Mouse (Mus musculus): Measurements from ENCODE around the gene Pdcd11. TPM values are rescaled to one million over a fixed set of nuclear protein-coding genes. Genes with fewer than 3 reads are reported as not detected.

Gene Pdcd11
- polyA plus RNA-seq, 1 experiment = 16.6 TPM

- H3K27ac ChIP-seq (ENCODE audit: insufficient read depth, low read length) = peak overlapping the region; percentile 76
- H3K27me3 ChIP-seq (ENCODE audit: control insufficient read depth, insufficient read depth, low read length) = no peaks in the 10 kb centered on the region
- TF ChIP-seq CTCF (IDR thresholded peaks at IDR 0.05; ENCODE audit: borderline replicate concordance, insufficient read depth, low read depth, low read length) (no peak), POLR2A (IDR thresholded peaks at IDR 0.05; ENCODE audit: borderline replicate concordance, insufficient read depth, low read length) (no peak)
- peak in 1 of 2 experiments; percentile 42 for DNase-seq
- peaks cover 4% of the 10 kb centered on the region; the same call in 1 of the 2 replicates for H3K4me1 ChIP-seq (ENCODE audit: control insufficient read depth, insufficient read depth, low read length)
- H3K4me3 ChIP-seq (replicated peaks; ENCODE audit: insufficient read depth, low read depth, low read length) = peak overlapping the region; percentile 65
- WGBS = under 1% methylated on average over 36 of the region's 36 CpGs
Observed at GRCm38 (mm10) chr19:47089718-47090525, 646 bp upstream of the Pdcd11 start.

DNA sequence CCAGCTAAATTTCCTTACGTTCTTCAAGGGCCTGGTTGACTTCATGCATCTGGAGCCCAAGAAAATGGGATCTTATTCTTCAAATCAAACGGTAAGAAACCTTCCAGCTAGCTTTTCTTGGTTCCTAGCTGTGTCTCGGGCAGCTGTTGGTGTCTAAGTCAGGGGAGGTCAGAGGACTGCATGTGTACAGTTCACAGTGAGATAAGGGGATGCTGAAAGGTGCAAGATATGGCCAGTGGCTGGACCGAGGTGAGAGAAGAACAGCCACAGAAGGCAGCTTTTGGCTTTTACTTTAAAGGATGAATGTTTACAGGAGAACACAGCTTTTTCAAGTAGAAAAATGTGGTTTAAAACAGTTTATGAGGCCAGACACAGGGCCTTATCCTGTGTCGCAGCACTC is 10.5 kb downstream of the Pdcd11 start:
- no peaks in the 10 kb centered on the region for H3K4me1 ChIP-seq (ENCODE audit: control insufficient read depth, insufficient read depth, low read length)
- no peak overlapping the region for H3K4me3 ChIP-seq (replicated peaks; ENCODE audit: insufficient read depth, low read depth, low read length)
- TF ChIP-seq POLR2A (IDR thresholded peaks at IDR 0.05; ENCODE audit: borderline replicate concordance, insufficient read depth, low read length) (no peak), CTCF (IDR thresholded peaks at IDR 0.05; ENCODE audit: borderline replicate concordance, insufficient read depth, low read depth, low read length) (no peak)
- WGBS = 95% methylated on average over 5 of the region's 5 CpGs
- DNase-seq = no peak
- no peaks in the 10 kb centered on the region for H3K27me3 ChIP-seq (ENCODE audit: control insufficient read depth, insufficient read depth, low read length)
- no peak overlapping the region for H3K27ac ChIP-seq (ENCODE audit: insufficient read depth, low read length)

DNA sequence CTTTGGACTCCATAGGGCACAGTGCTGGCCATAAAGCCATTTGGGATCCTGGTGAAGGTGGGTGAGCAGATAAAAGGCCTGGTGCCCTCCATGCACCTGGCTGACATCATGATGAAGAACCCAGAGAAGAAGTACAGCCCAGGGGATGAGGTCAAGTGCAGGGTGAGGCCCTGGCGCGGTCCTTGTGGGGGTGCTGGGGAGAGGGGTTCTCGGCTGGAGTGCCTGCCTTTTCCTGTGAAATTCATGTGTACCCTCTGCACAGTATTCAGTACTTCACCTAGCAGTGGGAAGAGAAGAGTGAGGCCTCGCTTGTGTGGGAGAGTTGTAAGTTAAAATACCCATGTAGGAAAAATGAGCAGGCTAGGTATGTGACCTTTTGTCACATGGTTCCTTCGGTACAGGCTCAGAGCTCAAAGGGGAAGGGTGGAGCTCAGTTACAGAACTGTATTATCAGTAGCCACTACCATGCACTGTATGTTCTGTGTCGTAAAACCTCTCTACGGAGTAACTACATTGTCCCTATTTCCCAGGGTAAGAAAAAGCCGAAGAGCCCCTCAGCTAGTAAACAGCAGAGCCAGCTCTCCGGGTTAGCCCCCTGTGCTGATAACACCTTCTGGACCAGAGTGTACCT is 14.2 kb downstream of the Pdcd11 start:
- Histone ChIP-seq H3K4me1 (ENCODE audit: control insufficient read depth, insufficient read depth, low read length) (no peaks in the 10 kb centered on the region), H3K27me3 (ENCODE audit: control insufficient read depth, insufficient read depth, low read length) (no peaks in the 10 kb centered on the region), H3K27ac (ENCODE audit: insufficient read depth, low read length) (no peak overlapping the region), H3K4me3 (replicated peaks; ENCODE audit: insufficient read depth, low read depth, low read length) (no peak overlapping the region)
- WGBS = 96% methylated on average over 9 of the region's 9 CpGs
- TF ChIP-seq CTCF (IDR thresholded peaks at IDR 0.05; ENCODE audit: borderline replicate concordance, insufficient read depth, low read depth, low read length) = no peak
- no peak for TF ChIP-seq POLR2A (IDR thresholded peaks at IDR 0.05; ENCODE audit: borderline replicate concordance, insufficient read depth, low read length)
- DNase-seq = no peak

GRCm38 (mm10) chr19:47118634-47119033 is 28.1 kb downstream of the Pdcd11 start:
- TF ChIP-seq CTCF (IDR thresholded peaks at IDR 0.05; ENCODE audit: borderline replicate concordance, insufficient read depth, low read depth, low read length) = no peak
- no peak for TF ChIP-seq POLR2A (IDR thresholded peaks at IDR 0.05; ENCODE audit: borderline replicate concordance, insufficient read depth, low read length)
- WGBS = 91% methylated on average over 2 of the region's 2 CpGs
- no peaks in the 10 kb centered on the region for H3K4me1 ChIP-seq (ENCODE audit: control insufficient read depth, insufficient read depth, low read length)
- H3K27me3 ChIP-seq (ENCODE audit: control insufficient read depth, insufficient read depth, low read length) = no peaks in the 10 kb centered on the region
- H3K27ac ChIP-seq (ENCODE audit: insufficient read depth, low read length) = no peak overlapping the region
- no peak for DNase-seq
- H3K4me3 ChIP-seq (replicated peaks; ENCODE audit: insufficient read depth, low read depth, low read length) = no peak overlapping the region

- H3K27me3 ChIP-seq (ENCODE audit: control insufficient read depth, insufficient read depth, low read length) = no peaks in the 10 kb centered on the region
- no peak overlapping the region for H3K27ac ChIP-seq (ENCODE audit: insufficient read depth, low read length)
- no peak overlapping the region for H3K4me3 ChIP-seq (replicated peaks; ENCODE audit: insufficient read depth, low read depth, low read length)
- TF ChIP-seq POLR2A (IDR thresholded peaks at IDR 0.05; ENCODE audit: borderline replicate concordance, insufficient read depth, low read length) = no peak
- TF ChIP-seq CTCF (IDR thresholded peaks at IDR 0.05; ENCODE audit: borderline replicate concordance, insufficient read depth, low read depth, low read length) = peak; percentile 57; the same call in 1 of the 2 replicates
- no peaks in the 10 kb centered on the region for H3K4me1 ChIP-seq (ENCODE audit: control insufficient read depth, insufficient read depth, low read length)
- no peak for DNase-seq
- WGBS = 30% methylated on average over 4 of the region's 4 CpGs
Observed at GRCm38 (mm10) chr19:47121054-47121453, 30.5 kb downstream of the Pdcd11 start.

GRCm38 (mm10) chr19:47122802-47123201 is 32.2 kb downstream of the Pdcd11 start:
- no peak overlapping the region for H3K27ac ChIP-seq (ENCODE audit: insufficient read depth, low read length)
- peak; percentile 55; the same call in 1 of the 2 replicates for TF ChIP-seq CTCF (IDR thresholded peaks at IDR 0.05; ENCODE audit: borderline replicate concordance, insufficient read depth, low read depth, low read length)
- no peak for TF ChIP-seq POLR2A (IDR thresholded peaks at IDR 0.05; ENCODE audit: borderline replicate concordance, insufficient read depth, low read length)
- 31% methylated on average over 2 of the region's 2 CpGs for WGBS
- no peaks in the 10 kb centered on the region for H3K27me3 ChIP-seq (ENCODE audit: control insufficient read depth, insufficient read depth, low read length)
- no peaks in the 10 kb centered on the region for H3K4me1 ChIP-seq (ENCODE audit: control insufficient read depth, insufficient read depth, low read length)
- H3K4me3 ChIP-seq (replicated peaks; ENCODE audit: insufficient read depth, low read depth, low read length) = no peak overlapping the region
- DNase-seq = no peak

GRCm38 (mm10) chr19:47128164-47128563 is 37.6 kb downstream of the Pdcd11 start:
- WGBS = 92% methylated on average over 10 of the region's 10 CpGs
- Histone ChIP-seq H3K4me1 (ENCODE audit: control insufficient read depth, insufficient read depth, low read length) (no peaks in the 10 kb centered on the region), H3K27ac (ENCODE audit: insufficient read depth, low read length) (no peak overlapping the region), H3K27me3 (ENCODE audit: control insufficient read depth, insufficient read depth, low read length) (no peaks in the 10 kb centered on the region), H3K4me3 (replicated peaks; ENCODE audit: insufficient read depth, low read depth, low read length) (no peak overlapping the region)
- no peak for DNase-seq
- no peak for TF ChIP-seq CTCF (IDR thresholded peaks at IDR 0.05; ENCODE audit: borderline replicate concordance, insufficient read depth, low read depth, low read length)
- TF ChIP-seq POLR2A (IDR thresholded peaks at IDR 0.05; ENCODE audit: borderline replicate concordance, insufficient read depth, low read length) = no peak

DNA sequence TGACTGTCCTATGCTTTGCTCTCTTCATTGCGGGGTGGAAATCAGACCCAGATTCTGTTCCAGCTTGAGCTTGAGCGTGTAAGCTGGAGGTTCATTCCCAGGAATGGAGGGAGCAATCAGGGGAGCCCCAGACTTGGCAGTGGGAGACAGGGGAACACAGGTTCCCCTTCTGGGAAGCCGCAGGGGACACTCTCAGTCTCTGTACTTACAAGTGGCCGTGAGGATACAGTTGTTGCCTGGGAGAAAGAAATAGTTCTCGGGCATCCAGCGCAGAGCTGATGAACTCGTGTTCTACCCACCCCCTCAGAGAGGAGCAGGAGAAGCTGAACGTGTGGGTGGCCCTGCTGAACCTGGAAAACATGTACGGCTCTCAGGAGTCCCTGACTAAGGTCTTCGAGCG is 38.3 kb downstream of the Pdcd11 start:
- WGBS = 88% methylated on average over 11 of the region's 11 CpGs
- no peak for DNase-seq

More for the DNA sequence above, 38.3 kb downstream of the Pdcd11 start:
- no peaks in the 10 kb centered on the region for H3K4me1 ChIP-seq (ENCODE audit: control insufficient read depth, insufficient read depth, low read length)
- no peaks in the 10 kb centered on the region for H3K27me3 ChIP-seq (ENCODE audit: control insufficient read depth, insufficient read depth, low read length)
- H3K4me3 ChIP-seq (replicated peaks; ENCODE audit: insufficient read depth, low read depth, low read length) = no peak overlapping the region
- TF ChIP-seq POLR2A (IDR thresholded peaks at IDR 0.05; ENCODE audit: borderline replicate concordance, insufficient read depth, low read length) (no peak), CTCF (IDR thresholded peaks at IDR 0.05; ENCODE audit: borderline replicate concordance, insufficient read depth, low read depth, low read length) (no peak)
- H3K27ac ChIP-seq (ENCODE audit: insufficient read depth, low read length) = no peak overlapping the region

All from cerebellum, adult 2 months (tissue).